Mouse (Mus musculus) lung, postnatal 0 days (tissue): ENCODE data around the gene H2-DMa.

Experiments used
- CTCF ChIP-seq: IDR thresholded peaks from 2 replicates; pipeline ENCODE4 v1.5.1; 2016; ENCODE audit warnings: antibody characterized with exemption, mild to moderate bottlenecking
- EP300 ChIP-seq: IDR thresholded peaks from 2 replicates; pipeline ENCODE4 v1.6.1; 2016; ENCODE audit warnings: antibody characterized with exemption, mild to moderate bottlenecking, control low read depth

DNA sequence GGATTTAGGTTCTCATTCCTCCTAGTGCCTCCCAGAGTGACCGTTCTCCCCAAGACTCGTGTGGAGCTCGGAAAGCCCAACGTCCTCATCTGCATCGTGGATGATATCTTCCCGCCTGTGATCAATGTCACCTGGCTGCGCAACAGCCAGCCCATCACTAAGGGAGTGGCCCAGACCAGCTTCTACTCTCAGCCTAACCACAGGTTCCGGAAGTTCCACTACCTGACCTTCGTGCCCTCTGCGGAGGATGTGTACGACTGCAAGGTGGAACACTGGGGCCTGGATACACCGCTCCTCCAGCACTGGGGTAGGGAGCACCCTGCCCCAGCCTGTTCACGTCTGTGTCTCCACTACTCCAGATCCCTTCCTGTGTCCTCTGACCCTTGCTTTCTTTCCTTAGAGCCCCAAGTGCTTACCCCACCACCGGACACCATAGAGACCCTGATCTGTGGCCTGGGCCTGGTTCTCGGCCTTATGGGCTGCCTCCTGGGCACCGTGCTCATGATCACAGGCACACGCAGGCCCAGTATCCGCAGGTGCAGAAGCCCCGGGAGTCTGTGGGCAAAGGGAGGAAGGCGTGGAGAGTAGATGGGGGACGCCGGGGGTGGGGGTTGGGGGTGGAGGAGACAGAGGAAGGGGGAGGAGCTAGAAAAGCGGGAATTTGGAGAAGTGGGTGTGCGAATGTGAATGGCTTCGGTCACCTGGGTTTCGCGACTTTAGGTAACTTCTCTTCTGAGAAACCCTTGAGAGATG, 24.9 kb upstream of the H2-DMa start:
- TF ChIP-seq CTCF (no peak), EP300 (no peak)
